Mouse (Mus musculus) kidney, postnatal 4 days (tissue): Measurements from ENCODE around the gene Igsf9.

ENCODE experiments used
- DNase-seq, 2 experiments: peaks; one replicate each; pipeline ENCODE4 v3.0.0; 2021; ENCODE audit warnings: mixed read lengths in 2 of 2

Gene Igsf9

GRCm38 (mm10) chr1:172469373-172469772, 12.2 kb upstream of the Igsf9 start:
- peak; percentile 33 to 38 for DNase-seq

- no peak for DNase-seq
Observed at GRCm38 (mm10) chr1:172469810-172470448, 11.7 kb upstream of the Igsf9 start.

GRCm38 (mm10) chr1:172472909-172473308, 8.7 kb upstream of the Igsf9 start:
- no peak for DNase-seq

GRCm38 (mm10) chr1:172474196-172474595, 7.4 kb upstream of the Igsf9 start:
- no peak for DNase-seq

GRCm38 (mm10) chr1:172475054-172475741, 6.4 kb upstream of the Igsf9 start, which contains the start of gene Slamf9:
Gene Slamf9 (plus strand): TSS chr1:172475358.
- peak in 1 of 2 experiments; percentile 22 for DNase-seq

GRCm38 (mm10) chr1:172478020-172478419, 3.6 kb upstream of the Igsf9 start:
- no peak for DNase-seq

DNA sequence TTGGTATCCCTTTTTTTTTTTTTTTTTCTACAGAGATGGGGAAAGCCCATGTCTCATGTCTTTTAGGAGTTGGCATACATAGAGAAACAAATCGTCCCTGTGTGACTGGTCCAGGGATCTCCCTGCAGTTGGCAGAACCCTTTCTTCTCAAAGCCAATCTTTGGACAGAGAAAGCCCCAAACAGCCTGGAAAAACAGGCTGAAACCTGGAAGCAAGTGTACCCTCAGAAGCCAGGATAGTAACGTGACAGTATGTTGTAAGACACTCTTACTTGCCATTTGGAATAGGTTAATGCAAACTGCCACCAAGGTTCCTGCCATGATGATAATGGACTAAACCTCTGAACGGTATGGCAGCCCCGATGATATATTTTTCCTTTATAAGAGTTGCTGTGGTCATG, 1.2 kb upstream of the Igsf9 start:
- no peak for DNase-seq

DNA sequence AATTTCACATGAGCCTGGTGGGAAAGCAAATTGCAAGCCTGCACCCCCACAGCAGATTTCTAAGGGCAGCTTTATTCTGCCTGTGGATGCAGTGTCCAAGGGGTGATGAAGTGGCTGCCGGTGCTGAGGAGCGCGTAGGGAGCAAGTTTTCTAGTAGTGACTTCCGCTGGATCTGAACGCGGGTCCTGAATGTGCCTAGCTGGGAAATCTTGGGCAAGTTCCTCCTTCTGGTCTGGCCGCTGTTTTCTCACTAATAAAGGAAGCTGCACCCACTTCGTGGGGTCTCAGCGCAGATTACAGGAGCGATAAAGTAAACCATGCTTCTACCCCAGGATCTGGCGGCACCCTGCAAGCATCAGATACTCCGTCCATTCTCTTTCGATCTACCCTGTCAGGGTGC, 477 bp upstream of the Igsf9 start:
- no peak for DNase-seq

GRCm38 (mm10) chr1:172482518-172483360, 1.2 kb downstream of the Igsf9 start:
- peak in 1 of 2 experiments; percentile 60 for DNase-seq

DNA sequence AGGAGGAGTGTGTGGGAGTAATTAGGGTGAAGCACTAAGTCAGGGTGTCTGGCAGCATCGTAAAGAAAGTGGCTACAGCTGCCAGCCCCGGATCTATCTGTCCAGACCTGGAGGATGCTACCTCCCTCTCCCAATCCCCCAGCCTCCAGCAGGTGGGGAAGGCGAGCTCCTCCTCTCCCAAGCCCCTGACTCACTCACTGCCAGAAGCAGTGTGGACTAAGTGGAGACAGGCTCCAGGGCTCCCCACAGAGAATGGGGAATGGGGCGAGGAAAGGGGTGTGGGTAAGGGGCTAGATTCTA, 1.7 kb downstream of the Igsf9 start:
- no peak for DNase-seq

DNA sequence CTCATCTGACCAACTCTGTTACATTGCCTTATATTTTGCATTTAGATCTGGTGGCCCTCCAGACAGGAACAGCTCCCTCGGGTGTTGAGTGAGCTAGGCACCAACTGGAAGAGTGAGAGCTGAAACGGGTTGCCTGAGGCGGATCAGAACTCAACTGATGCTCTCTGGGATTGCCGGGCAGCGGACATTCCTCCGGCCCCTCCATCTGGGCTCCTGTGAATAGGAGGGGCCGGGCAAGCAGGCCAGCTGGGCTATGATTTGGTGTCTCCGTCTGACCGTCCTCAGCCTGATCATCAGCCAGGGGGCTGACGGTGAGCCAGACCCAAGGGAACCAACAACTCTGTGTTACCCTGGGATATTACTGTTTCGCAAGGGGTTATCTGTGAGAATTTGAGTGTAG, 2.6 kb downstream of the Igsf9 start:
- DNase-seq: no peak

GRCm38 (mm10) chr1:172484671-172485070, 3.1 kb downstream of the Igsf9 start:
- DNase-seq: no peak

DNA sequence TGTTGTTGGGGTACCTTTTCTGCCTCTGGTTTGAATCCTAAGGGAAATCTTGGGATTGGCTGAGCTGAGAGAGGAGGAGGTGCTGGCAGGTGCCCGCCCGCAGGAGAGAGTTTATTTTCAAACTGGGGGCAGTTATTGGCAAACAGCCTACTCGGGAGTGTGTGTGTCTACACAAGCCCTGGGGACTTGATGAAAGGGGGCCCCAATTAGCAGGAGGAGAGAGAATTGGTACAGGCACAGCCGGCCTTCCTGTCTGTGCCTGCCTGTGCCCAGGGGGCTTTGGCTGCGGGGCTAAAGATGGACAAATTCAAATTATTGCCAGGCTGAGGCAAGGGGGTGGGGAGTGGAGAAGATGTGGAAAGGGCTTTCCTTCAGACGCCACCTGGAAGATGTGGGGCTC, 4.2 kb downstream of the Igsf9 start:
- no peak for DNase-seq

- DNase-seq: no peak
Observed at GRCm38 (mm10) chr1:172486236-172486635, 4.6 kb downstream of the Igsf9 start.

DNA sequence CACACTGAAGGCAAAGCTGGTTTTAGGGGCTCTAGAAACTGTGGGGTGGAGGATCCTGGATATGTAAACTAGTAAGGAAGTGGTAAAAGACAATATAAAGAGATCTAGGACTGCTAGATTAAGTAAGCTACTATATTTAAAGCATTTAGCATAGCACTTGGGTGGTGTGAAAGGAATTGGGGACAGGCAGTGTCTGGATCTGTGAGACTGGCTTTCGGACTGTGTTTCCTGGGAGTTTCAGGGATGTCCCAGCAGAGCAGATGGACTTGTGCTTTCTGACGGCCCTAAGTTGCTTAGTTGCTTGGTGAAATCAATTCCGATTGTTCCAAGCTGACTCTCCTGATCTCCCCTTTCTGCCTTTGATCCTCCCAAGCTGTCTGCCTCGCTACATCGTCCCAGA, 5.1 kb downstream of the Igsf9 start:
- DNase-seq: no peak

DNA sequence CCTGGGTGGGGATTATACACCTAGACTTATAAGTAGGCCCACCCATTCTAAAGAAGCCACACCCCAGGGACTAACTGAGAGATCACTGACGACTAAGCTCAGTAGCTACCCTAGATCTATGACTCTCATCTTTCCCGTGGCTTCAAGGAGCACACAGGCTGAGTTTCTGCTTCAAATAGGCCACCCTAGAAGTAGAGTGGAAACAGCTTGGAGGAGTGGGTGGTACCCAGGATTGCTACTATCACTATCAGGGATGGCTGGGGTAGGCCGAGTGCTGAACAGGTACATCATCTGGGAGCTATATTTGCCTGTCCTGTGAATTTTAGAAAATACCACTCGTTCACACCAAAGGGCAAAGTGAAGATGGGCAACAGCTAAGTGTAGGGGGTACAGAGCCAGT, 6.3 kb downstream of the Igsf9 start:
- DNase-seq: no peak

- no peak for DNase-seq
Observed at GRCm38 (mm10) chr1:172488831-172489230, 7.2 kb downstream of the Igsf9 start.

- no peak for DNase-seq
Observed at GRCm38 (mm10) chr1:172489585-172490250, 8.1 kb downstream of the Igsf9 start.

DNA sequence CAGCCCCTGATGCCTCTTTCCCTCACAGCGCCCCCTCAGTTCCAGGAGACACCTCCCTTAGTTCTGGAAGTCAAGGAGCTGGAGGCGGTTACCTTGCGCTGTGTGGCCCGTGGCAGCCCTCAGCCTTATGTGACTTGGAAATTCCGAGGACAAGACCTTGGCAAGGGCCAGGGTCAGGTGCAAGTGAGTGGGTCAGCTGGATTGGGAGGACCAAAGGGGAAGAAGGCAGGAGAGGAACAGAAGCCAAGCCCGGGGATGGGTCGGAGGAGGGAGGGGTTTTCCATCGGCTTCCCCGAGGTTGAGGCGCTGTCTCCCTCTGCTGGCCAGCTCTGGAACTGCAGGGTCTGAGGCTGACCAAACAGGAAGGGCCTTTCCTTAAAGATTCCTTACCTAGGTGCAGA, 8.7 kb downstream of the Igsf9 start:
- DNase-seq: peak; percentile 94 to 97

DNA sequence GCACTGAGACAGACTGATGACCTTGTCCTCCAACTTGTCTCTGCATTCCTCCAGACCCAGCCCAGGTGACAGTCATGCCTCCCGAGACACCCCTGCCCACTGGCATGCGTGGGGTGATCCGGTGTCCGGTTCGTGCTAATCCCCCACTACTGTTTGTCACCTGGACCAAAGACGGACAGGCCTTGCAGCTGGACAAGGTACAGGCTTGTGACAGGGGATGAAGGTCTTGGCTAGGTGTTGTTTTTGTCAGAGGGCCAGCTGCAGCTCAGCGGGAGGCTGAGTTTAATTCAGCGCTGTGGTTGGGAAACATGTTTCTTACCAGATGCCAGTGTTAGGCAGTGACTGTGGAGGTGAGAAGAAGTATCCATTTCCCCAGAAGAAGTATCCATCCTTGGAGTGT, 10.5 kb downstream of the Igsf9 start:
- DNase-seq: no peak

- DNase-seq: no peak
Observed at GRCm38 (mm10) chr1:172493516-172493915, 11.9 kb downstream of the Igsf9 start.

- DNase-seq: no peak
Observed at GRCm38 (mm10) chr1:172496030-172496429, 14.4 kb downstream of the Igsf9 start.

DNA sequence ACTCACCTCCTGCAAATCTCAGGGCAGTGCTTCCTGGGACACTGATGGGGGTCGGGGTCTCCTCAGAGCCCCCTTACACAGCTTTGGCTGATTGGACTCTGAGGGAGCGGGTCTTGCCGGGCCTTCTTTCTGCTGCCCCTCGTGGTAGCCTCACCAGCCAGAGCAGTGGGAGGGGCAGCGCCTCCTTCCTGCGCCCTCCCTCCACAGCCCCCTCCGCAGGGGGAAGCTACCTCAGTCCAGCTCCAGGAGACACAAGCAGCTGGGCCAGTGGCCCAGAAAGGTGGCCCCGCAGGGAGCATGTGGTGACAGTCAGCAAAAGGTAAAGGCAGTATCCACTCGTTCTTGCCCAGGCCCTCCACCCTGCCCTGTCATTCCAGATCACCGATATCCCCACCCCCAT, 15.8 kb downstream of the Igsf9 start:
- DNase-seq: no peak
